Mouse (Mus musculus): ENCODE measurements around the gene Arhgef25. TPM values are rescaled to one million over a fixed set of nuclear protein-coding genes. Genes with fewer than 3 reads are reported as not detected.

Arhgef25 gene
- polyA plus RNA-seq, 1 experiment from 2014 or later: 2.6 TPM

- Histone ChIP-seq H3K4me2 (ENCODE audit: low read depth, low read length) (peak overlapping the region; percentile 90), H3K4me3 (ENCODE audit: low read depth, low read length) (no peak overlapping the region), H3K27ac (ENCODE audit: low read depth) (no peak overlapping the region), H3K4me1 (ENCODE audit: insufficient read depth) (peaks cover 31% of the 10 kb centered on the region), H3K9me3 (ENCODE audit: low read length) (no peaks in the 10 kb centered on the region; the same call in 1 of the 2 replicates), H3K27me3 (ENCODE audit: insufficient read depth, low read length) (peaks cover 57% of the 10 kb centered on the region), H3K36me3 (replicated peaks; ENCODE audit: insufficient read depth, low read length) (no peaks in the 10 kb centered on the region), H3K9ac (replicated peaks) (no peak overlapping the region)
- DNase-seq (no peak), ATAC-seq (no peak)
- TF ChIP-seq EP300 (IDR thresholded peaks at IDR 0.05; ENCODE audit: low read depth) (no peak), CTCF (IDR thresholded peaks at IDR 0.05; ENCODE audit: low read depth) (no peak)
- WGBS (ENCODE audit: insufficient replicate concordance): 65% methylated on average over 10 of the region's 10 CpGs
These were observed 2.4 kb downstream of the Arhgef25 start for GRCm38 (mm10) chr10:127187371-127188078.

- 53% methylated on average over 1 of the region's 1 CpGs for WGBS (ENCODE audit: insufficient replicate concordance)
- TF ChIP-seq EP300 (IDR thresholded peaks at IDR 0.05; ENCODE audit: low read depth) (no peak), CTCF (IDR thresholded peaks at IDR 0.05; ENCODE audit: low read depth) (peak; percentile 73)
- DNase-seq (no peak), ATAC-seq (no peak)
- H3K27me3 ChIP-seq (ENCODE audit: insufficient read depth, low read length): peaks cover 62% of the 10 kb centered on the region
- H3K4me1 ChIP-seq (ENCODE audit: insufficient read depth): peaks cover 31% of the 10 kb centered on the region
- H3K27ac ChIP-seq (ENCODE audit: low read depth): no peak overlapping the region
- no peak overlapping the region for H3K9ac ChIP-seq (replicated peaks)
- H3K36me3 ChIP-seq (replicated peaks; ENCODE audit: insufficient read depth, low read length): no peaks in the 10 kb centered on the region
- H3K4me2 ChIP-seq (ENCODE audit: low read depth, low read length): no peak overlapping the region
- H3K9me3 ChIP-seq (ENCODE audit: low read length): no peaks in the 10 kb centered on the region; the same call in 1 of the 2 replicates
- no peak overlapping the region for H3K4me3 ChIP-seq (ENCODE audit: low read depth, low read length)
These were observed 3.4 kb downstream of the Arhgef25 start for GRCm38 (mm10) chr10:127186451-127186850.

- no peak overlapping the region for H3K9ac ChIP-seq (replicated peaks)
- WGBS (ENCODE audit: insufficient replicate concordance): 67% methylated on average over 15 of the region's 15 CpGs
- DNase-seq: no peak
- H3K9me3 ChIP-seq (ENCODE audit: low read length): no peaks in the 10 kb centered on the region; the same call in 1 of the 2 replicates
- H3K36me3 ChIP-seq (replicated peaks; ENCODE audit: insufficient read depth, low read length): no peaks in the 10 kb centered on the region
- peak overlapping the region; percentile 13; the same call in 1 of the 2 replicates for H3K4me2 ChIP-seq (ENCODE audit: low read depth, low read length)
- H3K4me3 ChIP-seq (ENCODE audit: low read depth, low read length): no peak overlapping the region
- peaks cover 31% of the 10 kb centered on the region for H3K4me1 ChIP-seq (ENCODE audit: insufficient read depth)
- TF ChIP-seq CTCF (IDR thresholded peaks at IDR 0.05; ENCODE audit: low read depth) (no peak), EP300 (IDR thresholded peaks at IDR 0.05; ENCODE audit: low read depth) (no peak)
- H3K27me3 ChIP-seq (ENCODE audit: insufficient read depth, low read length): peaks cover 71% of the 10 kb centered on the region
- H3K27ac ChIP-seq (ENCODE audit: low read depth): no peak overlapping the region
- no peak for ATAC-seq
These were observed 4.4 kb downstream of the Arhgef25 start for GRCm38 (mm10) chr10:127185506-127185905.

GRCm38 (mm10) chr10:127185101-127185500 is 4.8 kb downstream of the Arhgef25 start:
- no peaks in the 10 kb centered on the region; the same call in 1 of the 2 replicates for H3K9me3 ChIP-seq (ENCODE audit: low read length)
- no peak overlapping the region for H3K27ac ChIP-seq (ENCODE audit: low read depth)
- H3K4me1 ChIP-seq (ENCODE audit: insufficient read depth): peaks cover 30% of the 10 kb centered on the region
- H3K9ac ChIP-seq (replicated peaks): no peak overlapping the region
- H3K36me3 ChIP-seq (replicated peaks; ENCODE audit: insufficient read depth, low read length): no peaks in the 10 kb centered on the region
- peak overlapping the region; percentile 13; the same call in 1 of the 2 replicates for H3K4me2 ChIP-seq (ENCODE audit: low read depth, low read length)
- H3K27me3 ChIP-seq (ENCODE audit: insufficient read depth, low read length): peaks cover 73% of the 10 kb centered on the region
- DNase-seq (no peak), ATAC-seq (no peak)
- no peak overlapping the region for H3K4me3 ChIP-seq (ENCODE audit: low read depth, low read length)
- TF ChIP-seq EP300 (IDR thresholded peaks at IDR 0.05; ENCODE audit: low read depth): no peak
- no peak for TF ChIP-seq CTCF (IDR thresholded peaks at IDR 0.05; ENCODE audit: low read depth)
- WGBS (ENCODE audit: insufficient replicate concordance): 73% methylated on average over 9 of the region's 9 CpGs

- Histone ChIP-seq H3K9ac (replicated peaks) (no peak overlapping the region), H3K4me2 (ENCODE audit: low read depth, low read length) (peak overlapping the region; percentile 29), H3K36me3 (replicated peaks; ENCODE audit: insufficient read depth, low read length) (no peaks in the 10 kb centered on the region), H3K27me3 (ENCODE audit: insufficient read depth, low read length) (peaks cover 73% of the 10 kb centered on the region), H3K9me3 (ENCODE audit: low read length) (no peaks in the 10 kb centered on the region; the same call in 1 of the 2 replicates), H3K4me1 (ENCODE audit: insufficient read depth) (peaks cover 18% of the 10 kb centered on the region), H3K4me3 (ENCODE audit: low read depth, low read length) (0 out of 2 replicates have a peak overlapping the region, but pooled peaks have one; percentile 6), H3K27ac (ENCODE audit: low read depth) (no peak overlapping the region)
- DNase-seq (no peak), ATAC-seq (0 out of 2 replicates have a peak, but pooled peaks have one; percentile 9)
- TF ChIP-seq EP300 (IDR thresholded peaks at IDR 0.05; ENCODE audit: low read depth) (no peak), CTCF (IDR thresholded peaks at IDR 0.05; ENCODE audit: low read depth) (no peak)
- 22% methylated on average over 20 of the region's 20 CpGs for WGBS (ENCODE audit: insufficient replicate concordance)
These were observed 6.1 kb downstream of the Arhgef25 start for GRCm38 (mm10) chr10:127183759-127184158.

- H3K27ac ChIP-seq (ENCODE audit: low read depth): no peak overlapping the region
- H3K36me3 ChIP-seq (replicated peaks; ENCODE audit: insufficient read depth, low read length): no peaks in the 10 kb centered on the region
- H3K4me3 ChIP-seq (ENCODE audit: low read depth, low read length): no peak overlapping the region
- no peaks in the 10 kb centered on the region; the same call in 1 of the 2 replicates for H3K9me3 ChIP-seq (ENCODE audit: low read length)
- H3K9ac ChIP-seq (replicated peaks): no peak overlapping the region
- peaks cover 73% of the 10 kb centered on the region for H3K27me3 ChIP-seq (ENCODE audit: insufficient read depth, low read length)
- 70% methylated on average over 4 of the region's 4 CpGs for WGBS (ENCODE audit: insufficient replicate concordance)
- ATAC-seq (no peak), DNase-seq (no peak)
- H3K4me1 ChIP-seq (ENCODE audit: insufficient read depth): peaks cover 21% of the 10 kb centered on the region
- no peak overlapping the region for H3K4me2 ChIP-seq (ENCODE audit: low read depth, low read length)
- TF ChIP-seq CTCF (IDR thresholded peaks at IDR 0.05; ENCODE audit: low read depth) (no peak), EP300 (IDR thresholded peaks at IDR 0.05; ENCODE audit: low read depth) (no peak)
These were observed 7.3 kb downstream of the Arhgef25 start for GRCm38 (mm10) chr10:127182624-127183023.
